Mouse (Mus musculus) small intestine, adult 2 months (tissue): ENCODE measurements at regions not wholly inside any gene's neighbourhood (a gene's known extent, or its start where the extent isn't known, plus 50 kb on each side); places are given as distances from the start of the nearest gene placed in this dataset.

Experiments used
- CTCF ChIP-seq: fragments of 200-500 bp; IDR thresholded peaks from 2 replicates; pipeline ENCODE4 v1.5.1; 2012; ENCODE audit warnings: low read depth, mild to moderate bottlenecking, control low read depth, inconsistent platforms, low read length, moderate library complexity, mixed read lengths; ENCODE audit not compliant: insufficient replicate concordance, insufficient read length; ENCODE audit errors: extremely low read depth
- POLR2A ChIP-seq: fragments of 200-500 bp; IDR thresholded peaks from 2 replicates; pipeline ENCODE4 v1.6.1; 2012; ENCODE audit warnings: low read depth, mild to moderate bottlenecking, control low read depth, inconsistent platforms, low read length, moderate library complexity

DNA sequence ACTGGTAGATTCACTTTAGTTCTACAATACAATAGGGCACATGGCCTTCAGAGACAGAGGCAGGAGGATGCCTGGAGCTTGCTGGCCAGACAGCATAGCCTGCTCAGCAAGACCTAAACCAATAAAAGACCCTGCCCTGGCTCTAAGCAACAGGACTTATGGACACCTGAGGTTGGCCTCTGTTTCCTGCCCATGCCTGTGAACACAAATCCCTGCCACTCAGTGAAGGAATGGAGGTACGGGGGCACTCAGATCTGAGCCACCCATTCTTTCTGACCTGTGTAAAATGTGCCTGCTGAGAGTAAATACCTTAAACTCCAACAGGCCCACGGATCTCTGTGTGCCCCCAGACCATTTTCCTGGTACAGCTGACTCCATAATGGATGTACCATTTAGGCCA, 177.1 kb downstream of the Diras2 start:
- TF ChIP-seq CTCF = no peak
- TF ChIP-seq POLR2A = no peak
